Mouse (Mus musculus): Measurements from ENCODE around the gene Dpyd.

DNA sequence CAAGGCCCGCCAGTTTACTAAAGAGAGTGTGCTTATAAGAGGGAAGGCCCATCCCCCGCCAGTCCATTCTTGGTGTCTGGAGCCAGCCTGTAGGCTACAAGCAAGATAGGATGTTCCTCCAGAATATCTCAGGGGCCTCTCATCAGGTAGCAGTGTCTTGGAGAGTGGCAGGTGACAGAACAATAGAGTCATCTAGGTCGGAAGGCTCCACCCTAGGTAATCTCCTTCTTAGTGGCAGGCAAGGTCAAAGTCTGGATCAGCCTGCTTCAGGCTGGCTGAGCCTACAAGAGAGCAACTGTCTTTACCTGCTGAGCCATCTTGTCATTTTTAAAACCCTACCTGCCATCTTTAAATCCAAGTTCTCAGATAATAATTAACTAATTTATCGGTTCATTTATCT, 596.7 kb downstream of the Dpyd start:
- TF ChIP-seq CTCF (IDR thresholded peaks at IDR 0.05; ENCODE audit: low read depth) (no peak), EP300 (optimal IDR thresholded peaks at IDR 0.05) (no peak)

Measured in stomach, postnatal 0 days (tissue).